Mouse (Mus musculus): ENCODE measurements around the gene Pklr. TPM values are rescaled to one million over a fixed set of nuclear protein-coding genes. Genes with fewer than 3 reads are reported as not detected.

Gene Pklr
- polyA plus RNA-seq, 2 experiments = 0.14 to 0.50 TPM

- no peak for TF ChIP-seq POLR2A (IDR thresholded peaks at IDR 0.05; ENCODE audit: borderline replicate concordance, extremely low read depth, insufficient read depth, insufficient read length)
- H3K4me3 ChIP-seq (replicated peaks; ENCODE audit: low read length) = no peak overlapping the region
- H3K36me3 ChIP-seq (ENCODE audit: control insufficient read depth, insufficient read depth, low read length) = peaks cover 2% of the 10 kb centered on the region
- WGBS = 91% methylated on average over 2 of the region's 2 CpGs
- H3K9me3 ChIP-seq (ENCODE audit: control insufficient read depth, low read length) = no peaks in the 10 kb centered on the region
- no peak overlapping the region for H3K9ac ChIP-seq (ENCODE audit: low read depth, low read length, severe bottlenecking)
- ATAC-seq (ENCODE audit: low FRiP score, low read depth) = no peak
- peaks cover 8% of the 10 kb centered on the region for H3K4me1 ChIP-seq (ENCODE audit: control insufficient read depth, insufficient read depth, low read length)
- no peak overlapping the region for H3K27ac ChIP-seq (replicated peaks; ENCODE audit: low read depth, low read length)
- H3K27me3 ChIP-seq (ENCODE audit: control insufficient read depth, insufficient read depth, low read length) = no peaks in the 10 kb centered on the region
- H3K4me2 ChIP-seq (replicated peaks; ENCODE audit: low read depth, low read length, severe bottlenecking) = no peak overlapping the region
- DNase-seq (ENCODE audit: low spot score) = no peak
Observed at GRCm38 (mm10) chr3:89193853-89194252, 57.9 kb downstream of the Pklr start.

Other genes starting within 250 kb of the Pklr start
- 49.9 and 57.8 TPM in 2 replicates for gene Msto1, start 222.1 kb upstream of the Pklr start, polyA plus RNA-seq (2012; rRNA removed)
- gene Msto1, start 222.1 kb upstream of the Pklr start, polyA plus RNA-seq (2014; fragmentation: Nextera tagmentation; extraction: Ambion mirVana) = 43.0 and 47.0 TPM in 2 replicates
- gene Ash1l, start 185.5 kb upstream of the Pklr start, polyA plus RNA-seq (2012; rRNA removed) = 19.6 and 21.1 TPM in 2 replicates
- gene Ash1l, start 185.5 kb upstream of the Pklr start, polyA plus RNA-seq (2014; fragmentation: Nextera tagmentation; extraction: Ambion mirVana) = 21.5 and 25.0 TPM in 2 replicates
- gene Dap3, start 185.0 kb upstream of the Pklr start, polyA plus RNA-seq (2012; rRNA removed) = 75.3 and 113 TPM in 2 replicates
- 138 and 140 TPM in 2 replicates for gene Dap3, start 185.0 kb upstream of the Pklr start, polyA plus RNA-seq (2014; fragmentation: Nextera tagmentation; extraction: Ambion mirVana)
- gene Rusc1, start 42.8 kb upstream of the Pklr start, polyA plus RNA-seq (2012; rRNA removed) = 56.6 and 64.2 TPM in 2 replicates
- gene Rusc1, start 42.8 kb upstream of the Pklr start, polyA plus RNA-seq (2014; fragmentation: Nextera tagmentation; extraction: Ambion mirVana) = 24.8 and 27.5 TPM in 2 replicates
- 0.03 TPM in 1 of 2 replicates, not detected in the other for gene Gm43738, start 35.0 kb upstream of the Pklr start, polyA plus RNA-seq (2012; rRNA removed)
- gene Gm43738, start 35.0 kb upstream of the Pklr start, polyA plus RNA-seq (2014; fragmentation: Nextera tagmentation; extraction: Ambion mirVana) = not detected in 2 replicates
- gene Fdps, start 34.2 kb upstream of the Pklr start, polyA plus RNA-seq (2012; rRNA removed) = 118 and 119 TPM in 2 replicates
- gene Fdps, start 34.2 kb upstream of the Pklr start, polyA plus RNA-seq (2014; fragmentation: Nextera tagmentation; extraction: Ambion mirVana) = 172 and 215 TPM in 2 replicates
- 4.6 and 8.9 TPM in 2 replicates for gene Hcn3, start 24.1 kb downstream of the Pklr start, polyA plus RNA-seq (2012; rRNA removed)
- 1.5 and 1.6 TPM in 2 replicates for gene Hcn3, start 24.1 kb downstream of the Pklr start, polyA plus RNA-seq (2014; fragmentation: Nextera tagmentation; extraction: Ambion mirVana)
- gene Clk2, start 28.7 kb downstream of the Pklr start, polyA plus RNA-seq (2012; rRNA removed) = 152 and 155 TPM in 2 replicates
- gene Clk2, start 28.7 kb downstream of the Pklr start, polyA plus RNA-seq (2014; fragmentation: Nextera tagmentation; extraction: Ambion mirVana) = 26.5 and 34.2 TPM in 2 replicates
- gene Scamp3, start 41.3 kb downstream of the Pklr start, polyA plus RNA-seq (2012; rRNA removed) = 114 and 156 TPM in 2 replicates
- 93.9 and 96.0 TPM in 2 replicates for gene Scamp3, start 41.3 kb downstream of the Pklr start, polyA plus RNA-seq (2014; fragmentation: Nextera tagmentation; extraction: Ambion mirVana)
- 95.5 and 124 TPM in 2 replicates for gene Fam189b, start 47.0 kb downstream of the Pklr start, polyA plus RNA-seq (2012; rRNA removed)
- gene Fam189b, start 47.0 kb downstream of the Pklr start, polyA plus RNA-seq (2014; fragmentation: Nextera tagmentation; extraction: Ambion mirVana) = 34.5 and 34.8 TPM in 2 replicates
- gene Gba, start 66.8 kb downstream of the Pklr start, polyA plus RNA-seq (2012; rRNA removed) = 51.2 and 68.0 TPM in 2 replicates
- 48.1 and 53.3 TPM in 2 replicates for gene Gba, start 66.8 kb downstream of the Pklr start, polyA plus RNA-seq (2014; fragmentation: Nextera tagmentation; extraction: Ambion mirVana)
- 229 and 244 TPM in 2 replicates for gene Thbs3, start 79.0 kb downstream of the Pklr start, polyA plus RNA-seq (2012; rRNA removed)
- gene Thbs3, start 79.0 kb downstream of the Pklr start, polyA plus RNA-seq (2014; fragmentation: Nextera tagmentation; extraction: Ambion mirVana) = 78.9 and 83.0 TPM in 2 replicates
- gene Mtx1, start 90.9 kb downstream of the Pklr start, polyA plus RNA-seq (2012; rRNA removed) = 196 and 211 TPM in 2 replicates
- 159 and 163 TPM in 2 replicates for gene Mtx1, start 90.9 kb downstream of the Pklr start, polyA plus RNA-seq (2014; fragmentation: Nextera tagmentation; extraction: Ambion mirVana)
- 5.6 and 7.0 TPM in 2 replicates for gene Muc1, start 92.9 kb downstream of the Pklr start, polyA plus RNA-seq (2012; rRNA removed)
- 0.55 and 1.1 TPM in 2 replicates for gene Muc1, start 92.9 kb downstream of the Pklr start, polyA plus RNA-seq (2014; fragmentation: Nextera tagmentation; extraction: Ambion mirVana)
- 121 and 153 TPM in 2 replicates for gene Krtcap2, start 109.8 kb downstream of the Pklr start, polyA plus RNA-seq (2012; rRNA removed)
- gene Krtcap2, start 109.8 kb downstream of the Pklr start, polyA plus RNA-seq (2014; fragmentation: Nextera tagmentation; extraction: Ambion mirVana) = 352 and 353 TPM in 2 replicates
- gene Trim46, start 110.2 kb downstream of the Pklr start, polyA plus RNA-seq (2012; rRNA removed) = 19.0 and 25.4 TPM in 2 replicates
- gene Trim46, start 110.2 kb downstream of the Pklr start, polyA plus RNA-seq (2014; fragmentation: Nextera tagmentation; extraction: Ambion mirVana) = 3.9 and 4.7 TPM in 2 replicates
- 313 and 432 TPM in 2 replicates for gene Dpm3, start 123.2 kb downstream of the Pklr start, polyA plus RNA-seq (2012; rRNA removed)
- 165 and 173 TPM in 2 replicates for gene Dpm3, start 123.2 kb downstream of the Pklr start, polyA plus RNA-seq (2014; fragmentation: Nextera tagmentation; extraction: Ambion mirVana)
- gene Slc50a1, start 134.4 kb downstream of the Pklr start, polyA plus RNA-seq (2012; rRNA removed) = 150 and 198 TPM in 2 replicates
- gene Slc50a1, start 134.4 kb downstream of the Pklr start, polyA plus RNA-seq (2014; fragmentation: Nextera tagmentation; extraction: Ambion mirVana) = 90.8 and 95.6 TPM in 2 replicates
- 51.7 and 52.2 TPM in 2 replicates for gene Efna1, start 145.0 kb downstream of the Pklr start, polyA plus RNA-seq (2012; rRNA removed)
- gene Efna1, start 145.0 kb downstream of the Pklr start, polyA plus RNA-seq (2014; fragmentation: Nextera tagmentation; extraction: Ambion mirVana) = 42.2 and 48.1 TPM in 2 replicates
- 38.1 and 48.5 TPM in 2 replicates for gene Efna3, start 186.8 kb downstream of the Pklr start, polyA plus RNA-seq (2012; rRNA removed)
- gene Efna3, start 186.8 kb downstream of the Pklr start, polyA plus RNA-seq (2014; fragmentation: Nextera tagmentation; extraction: Ambion mirVana) = 32.1 and 34.4 TPM in 2 replicates
- gene Efna4, start 201.9 kb downstream of the Pklr start, polyA plus RNA-seq (2012; rRNA removed) = 56.5 and 67.1 TPM in 2 replicates
- gene Efna4, start 201.9 kb downstream of the Pklr start, polyA plus RNA-seq (2014; fragmentation: Nextera tagmentation; extraction: Ambion mirVana) = 32.0 and 34.2 TPM in 2 replicates
- 80.4 and 97.6 TPM in 2 replicates for gene Adam15, start 213.9 kb downstream of the Pklr start, polyA plus RNA-seq (2012; rRNA removed)
- 45.9 and 48.2 TPM in 2 replicates for gene Adam15, start 213.9 kb downstream of the Pklr start, polyA plus RNA-seq (2014; fragmentation: Nextera tagmentation; extraction: Ambion mirVana)
- gene Dcst2, start 225.8 kb downstream of the Pklr start, polyA plus RNA-seq (2012; rRNA removed) = 0.63 and 1.1 TPM in 2 replicates
- 0.14 and 0.26 TPM in 2 replicates for gene Dcst2, start 225.8 kb downstream of the Pklr start, polyA plus RNA-seq (2014; fragmentation: Nextera tagmentation; extraction: Ambion mirVana)
- 0.11 and 0.17 TPM in 2 replicates for gene Dcst1, start 229.1 kb downstream of the Pklr start, polyA plus RNA-seq (2012; rRNA removed)
- 0.17 and 0.18 TPM in 2 replicates for gene Dcst1, start 229.1 kb downstream of the Pklr start, polyA plus RNA-seq (2014; fragmentation: Nextera tagmentation; extraction: Ambion mirVana)

Measured in limb, embryonic 14.5 days (tissue).